Mouse (Mus musculus): Measurements from ENCODE around the gene Glt1d1. TPM values are rescaled to one million over a fixed set of nuclear protein-coding genes. Genes with fewer than 3 reads are reported as not detected.
A peak's percentile ranks its signal among the peaks of the same experiment; 100 is the strongest.

The Glt1d1 gene
- polyA plus RNA-seq, 1 experiment from 2014 or later, result not detected

- no peak overlapping the region for H3K9ac ChIP-seq
- H3K4me3 ChIP-seq, result no peak overlapping the region
- H3K4me2 ChIP-seq, result peak overlapping the region; percentile 29; the same call in 1 of the 2 replicates
- ATAC-seq (ENCODE audit: insufficient number of reproducible peaks, low FRiP score), result no peak
- 61% methylated on average over 6 of the region's 6 CpGs for WGBS
- no peaks in the 10 kb centered on the region for H3K27me3 ChIP-seq (replicated peaks)
- no peaks in the 10 kb centered on the region for H3K9me3 ChIP-seq (replicated peaks)
- peak overlapping the region; percentile 49 for H3K27ac ChIP-seq (ENCODE audit: poor library complexity, severe bottlenecking)
- peaks cover 66% of the 10 kb centered on the region for H3K4me1 ChIP-seq (replicated peaks)
- H3K36me3 ChIP-seq, result peaks cover 24% of the 10 kb centered on the region
Observed at GRCm38 (mm10) chr5:127610787-127611509, 21.1 kb upstream of the Glt1d1 start.

DNA sequence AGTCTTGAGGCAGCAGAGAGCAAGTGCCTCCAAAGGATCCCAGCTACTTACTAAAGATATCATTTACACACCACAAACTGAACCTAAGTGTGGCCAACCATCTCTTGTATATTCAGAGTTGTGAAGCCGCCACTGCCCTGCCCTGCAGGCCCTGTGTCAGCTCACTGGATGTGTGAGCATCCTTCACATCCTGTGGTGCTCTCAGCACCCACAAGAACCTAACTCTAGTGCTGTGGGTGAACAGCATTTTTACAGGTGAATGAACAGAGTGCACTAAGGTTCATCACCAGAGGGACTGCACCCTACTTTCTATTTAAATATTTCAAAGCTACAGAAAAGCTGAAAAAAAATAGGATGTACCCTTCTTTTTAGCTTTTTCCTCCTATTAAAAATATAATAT is 20.2 kb upstream of the Glt1d1 start:
- WGBS, result 48% methylated on average over 1 of the region's 1 CpGs
- Histone ChIP-seq H3K9ac (0 out of 2 replicates have a peak overlapping the region, but pooled peaks have one; percentile 14), H3K27me3 (replicated peaks) (no peaks in the 10 kb centered on the region), H3K27ac (ENCODE audit: poor library complexity, severe bottlenecking) (0 out of 2 replicates have a peak overlapping the region, but pooled peaks have one; percentile 49), H3K4me2 (no peak overlapping the region), H3K4me3 (no peak overlapping the region), H3K4me1 (replicated peaks) (peaks cover 71% of the 10 kb centered on the region), H3K36me3 (peaks cover 20% of the 10 kb centered on the region), H3K9me3 (replicated peaks) (no peaks in the 10 kb centered on the region)
- no peak for ATAC-seq (ENCODE audit: insufficient number of reproducible peaks, low FRiP score)

GRCm38 (mm10) chr5:127612397-127612796 is 19.7 kb upstream of the Glt1d1 start:
- H3K9me3 ChIP-seq (replicated peaks), result no peaks in the 10 kb centered on the region
- peaks cover 71% of the 10 kb centered on the region for H3K4me1 ChIP-seq (replicated peaks)
- peaks cover 16% of the 10 kb centered on the region for H3K36me3 ChIP-seq
- H3K4me3 ChIP-seq, result no peak overlapping the region
- no peak for ATAC-seq (ENCODE audit: insufficient number of reproducible peaks, low FRiP score)
- H3K27ac ChIP-seq (ENCODE audit: poor library complexity, severe bottlenecking), result no peak overlapping the region
- 92% methylated on average over 6 of the region's 6 CpGs for WGBS
- H3K27me3 ChIP-seq (replicated peaks), result no peaks in the 10 kb centered on the region
- H3K4me2 ChIP-seq, result no peak overlapping the region
- no peak overlapping the region for H3K9ac ChIP-seq

DNA sequence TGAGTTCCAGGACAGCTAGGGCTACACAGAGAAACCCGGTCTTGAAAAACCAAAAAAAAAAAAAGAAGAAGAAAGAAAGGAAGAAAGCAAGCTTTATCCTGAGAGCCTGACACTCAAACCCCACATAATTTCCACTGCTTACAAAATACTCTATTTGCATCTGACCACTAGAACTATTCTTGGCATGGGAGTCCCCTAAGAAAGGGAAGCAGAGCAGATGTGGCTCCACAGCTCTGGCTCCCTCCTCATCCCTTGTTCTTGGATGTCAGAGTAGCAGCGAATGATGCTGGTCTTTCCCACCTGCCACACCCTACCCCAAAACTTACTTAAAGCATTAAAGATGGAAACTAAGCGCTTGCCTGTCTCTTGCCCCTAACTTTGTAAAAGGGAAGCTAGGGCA is 16.6 kb upstream of the Glt1d1 start:
- peak overlapping the region; percentile 93 for H3K4me2 ChIP-seq
- H3K27ac ChIP-seq (ENCODE audit: poor library complexity, severe bottlenecking), result no peak overlapping the region
- peak overlapping the region; percentile 88 for H3K4me3 ChIP-seq
- no peaks in the 10 kb centered on the region for H3K27me3 ChIP-seq (replicated peaks)
- H3K36me3 ChIP-seq, result 0 out of 2 replicates have a peak, but pooled peaks cover 2% of the 10 kb centered on the region
- peaks cover 53% of the 10 kb centered on the region for H3K4me1 ChIP-seq (replicated peaks)
- no peak for ATAC-seq (ENCODE audit: insufficient number of reproducible peaks, low FRiP score)
- peak overlapping the region; percentile 52; the same call in 1 of the 2 replicates for H3K9ac ChIP-seq
- WGBS, result 72% methylated on average over 3 of the region's 3 CpGs
- no peaks in the 10 kb centered on the region; the same call in 1 of the 2 replicates for H3K9me3 ChIP-seq (replicated peaks)

- Histone ChIP-seq H3K4me1 (replicated peaks) (peaks cover 46% of the 10 kb centered on the region), H3K27ac (ENCODE audit: poor library complexity, severe bottlenecking) (no peak overlapping the region), H3K36me3 (0 out of 2 replicates have a peak, but pooled peaks cover 2% of the 10 kb centered on the region), H3K27me3 (replicated peaks) (no peaks in the 10 kb centered on the region), H3K4me2 (peak overlapping the region; percentile 93), H3K9ac (peak overlapping the region; percentile 91), H3K4me3 (peak overlapping the region; percentile 88), H3K9me3 (replicated peaks) (no peaks in the 10 kb centered on the region; the same call in 1 of the 2 replicates)
- ATAC-seq (ENCODE audit: insufficient number of reproducible peaks, low FRiP score), result no peak
- WGBS, result 7% methylated on average over 4 of the region's 5 CpGs
Observed at GRCm38 (mm10) chr5:127616151-127616550, 15.9 kb upstream of the Glt1d1 start.

DNA sequence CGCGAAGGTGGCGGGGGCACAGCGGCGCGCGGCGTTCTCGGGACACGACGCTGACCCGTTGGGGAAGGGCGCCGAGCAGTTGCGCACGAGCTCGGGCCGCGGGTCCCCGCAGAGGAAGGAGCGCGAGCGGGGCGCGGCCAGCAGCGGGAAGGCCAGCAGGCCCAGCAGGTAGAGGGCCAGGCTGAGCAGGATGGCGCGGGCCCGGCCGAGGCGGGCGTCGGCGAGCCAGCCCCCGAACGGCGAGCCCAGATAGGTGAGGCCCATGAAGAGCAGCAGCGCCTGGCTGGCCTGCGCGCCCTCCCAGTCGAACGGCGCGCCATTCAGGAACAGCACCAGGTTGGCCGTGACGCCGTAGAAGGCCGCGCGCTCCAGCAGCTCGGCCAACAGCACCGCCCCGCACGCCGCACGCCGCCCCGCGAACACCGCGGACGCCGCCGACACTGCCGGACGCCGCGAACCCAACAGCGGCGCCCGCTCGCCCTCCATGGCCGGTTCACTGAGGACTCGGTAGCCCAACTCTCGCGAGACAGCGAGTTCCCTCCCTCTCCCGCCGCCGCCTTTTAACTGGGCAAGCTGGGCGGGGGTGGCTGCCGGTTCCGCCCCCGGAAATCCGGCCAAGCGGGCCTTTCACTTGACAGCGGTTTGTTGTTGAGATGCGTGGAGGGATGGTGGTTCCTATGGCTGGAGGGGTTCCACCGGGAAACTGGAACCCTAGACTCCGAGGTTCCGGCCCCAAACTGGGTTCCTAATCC is 15.0 kb upstream of the Glt1d1 start:
- ATAC-seq (ENCODE audit: insufficient number of reproducible peaks, low FRiP score), result peak; percentile 92
- H3K4me1 ChIP-seq (replicated peaks), result peaks cover 37% of the 10 kb centered on the region
- no peaks in the 10 kb centered on the region; the same call in 1 of the 2 replicates for H3K9me3 ChIP-seq (replicated peaks)
- WGBS, result under 1% methylated on average over 75 of the region's 91 CpGs
- peak overlapping the region; percentile 88 for H3K4me3 ChIP-seq
- H3K4me2 ChIP-seq, result peak overlapping the region; percentile 93
- 0 out of 2 replicates have a peak, but pooled peaks cover 2% of the 10 kb centered on the region for H3K36me3 ChIP-seq
- peak overlapping the region; percentile 91 for H3K9ac ChIP-seq
- H3K27ac ChIP-seq (ENCODE audit: poor library complexity, severe bottlenecking), result peak overlapping the region; percentile 85
- no peaks in the 10 kb centered on the region for H3K27me3 ChIP-seq (replicated peaks)

- Histone ChIP-seq H3K9ac (no peak overlapping the region), H3K27me3 (replicated peaks) (no peaks in the 10 kb centered on the region), H3K4me2 (no peak overlapping the region), H3K4me3 (no peak overlapping the region), H3K27ac (ENCODE audit: poor library complexity, severe bottlenecking) (no peak overlapping the region), H3K36me3 (0 out of 2 replicates have a peak, but pooled peaks cover 2% of the 10 kb centered on the region), H3K4me1 (replicated peaks) (peaks cover 23% of the 10 kb centered on the region), H3K9me3 (replicated peaks) (no peaks in the 10 kb centered on the region; the same call in 1 of the 2 replicates)
- WGBS, result 67% methylated on average over 3 of the region's 3 CpGs
- ATAC-seq (ENCODE audit: insufficient number of reproducible peaks, low FRiP score), result no peak
Observed at GRCm38 (mm10) chr5:127618834-127619233, 13.2 kb upstream of the Glt1d1 start.

GRCm38 (mm10) chr5:127620371-127620770 is 11.7 kb upstream of the Glt1d1 start:
- WGBS, result 74% methylated on average over 8 of the region's 8 CpGs
- Histone ChIP-seq H3K27me3 (replicated peaks) (no peaks in the 10 kb centered on the region), H3K4me2 (no peak overlapping the region), H3K36me3 (no peaks in the 10 kb centered on the region), H3K4me3 (no peak overlapping the region), H3K4me1 (replicated peaks) (peaks cover 12% of the 10 kb centered on the region), H3K9ac (no peak overlapping the region), H3K27ac (ENCODE audit: poor library complexity, severe bottlenecking) (no peak overlapping the region), H3K9me3 (replicated peaks) (no peaks in the 10 kb centered on the region; the same call in 1 of the 2 replicates)
- ATAC-seq (ENCODE audit: insufficient number of reproducible peaks, low FRiP score), result no peak

DNA sequence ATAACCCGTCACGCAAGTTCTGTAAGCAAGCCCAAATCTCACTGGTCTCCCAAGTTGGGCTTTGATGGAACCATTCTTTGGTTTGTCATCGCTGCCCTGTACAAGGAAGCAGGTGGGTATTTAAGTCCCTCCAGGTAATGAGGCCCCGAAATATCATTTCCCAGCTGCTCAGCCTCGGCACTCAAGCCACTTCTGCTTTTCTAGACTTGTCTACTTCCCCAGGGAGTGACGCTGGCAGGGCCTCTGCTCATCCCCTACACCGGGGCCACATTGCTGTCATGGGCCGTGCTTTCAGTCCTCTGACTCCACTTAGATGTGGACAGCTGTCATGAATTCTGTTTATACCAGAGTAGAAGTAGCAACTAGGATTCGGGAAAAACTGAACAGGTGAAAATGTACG is 11.0 kb upstream of the Glt1d1 start:
- H3K36me3 ChIP-seq, result no peaks in the 10 kb centered on the region
- H3K9me3 ChIP-seq (replicated peaks), result no peaks in the 10 kb centered on the region; the same call in none of the 2 replicates
- H3K27me3 ChIP-seq (replicated peaks), result no peaks in the 10 kb centered on the region
- no peak overlapping the region for H3K9ac ChIP-seq
- no peak for ATAC-seq (ENCODE audit: insufficient number of reproducible peaks, low FRiP score)
- no peak overlapping the region for H3K4me3 ChIP-seq
- 72% methylated on average over 10 of the region's 10 CpGs for WGBS
- no peak overlapping the region for H3K27ac ChIP-seq (ENCODE audit: poor library complexity, severe bottlenecking)
- H3K4me1 ChIP-seq (replicated peaks), result peaks cover 4% of the 10 kb centered on the region
- no peak overlapping the region for H3K4me2 ChIP-seq

GRCm38 (mm10) chr5:127624427-127625213 is 7.4 kb upstream of the Glt1d1 start:
- no peaks in the 10 kb centered on the region; the same call in 1 of the 2 replicates for H3K9me3 ChIP-seq (replicated peaks)
- no peak overlapping the region for H3K9ac ChIP-seq

More at GRCm38 (mm10) chr5:127624427-127625213, 7.4 kb upstream of the Glt1d1 start:
- Histone ChIP-seq H3K4me2 (no peak overlapping the region), H3K27me3 (replicated peaks) (no peaks in the 10 kb centered on the region), H3K4me1 (replicated peaks) (no peaks in the 10 kb centered on the region), H3K27ac (ENCODE audit: poor library complexity, severe bottlenecking) (no peak overlapping the region), H3K36me3 (no peaks in the 10 kb centered on the region), H3K4me3 (no peak overlapping the region)
- WGBS, result 68% methylated on average over 10 of the region's 10 CpGs
- ATAC-seq (ENCODE audit: insufficient number of reproducible peaks, low FRiP score), result no peak

Data from heart, embryonic 12.5 days (tissue).